Mouse (Mus musculus) adipocyte (in vitro differentiated cells): ENCODE data around the gene Neurog1.

ENCODE experiments used
- DNase-seq: peaks from one replicate; pipeline ENCODE4 v3.0.0-alpha.2; 2016; ENCODE audit warnings: low spot score

The Neurog1 gene

DNA sequence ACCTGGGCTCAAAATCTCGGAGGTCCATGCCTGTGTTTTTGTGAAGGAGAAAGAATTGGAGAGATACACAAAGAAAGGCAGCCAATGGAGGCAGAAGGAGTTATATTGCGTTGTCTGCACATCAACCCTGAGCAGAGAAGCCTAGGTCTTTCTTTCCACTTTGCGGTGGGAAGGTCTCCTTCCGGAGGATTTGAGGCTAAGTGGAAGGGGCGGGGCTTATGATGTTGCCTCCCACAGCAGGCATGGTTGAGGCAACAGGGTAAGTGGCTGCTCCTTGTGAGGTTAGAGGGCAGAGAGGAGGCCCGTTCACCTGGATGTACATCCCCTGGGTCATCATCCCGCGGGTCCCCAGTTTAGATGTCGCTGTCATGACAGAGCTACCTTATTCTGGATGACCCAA is 32.7 kb downstream of the Neurog1 start:
- no peak for DNase-seq

GRCm38 (mm10) chr13:56216090-56216489 is 35.9 kb downstream of the Neurog1 start:
- DNase-seq: no peak

DNA sequence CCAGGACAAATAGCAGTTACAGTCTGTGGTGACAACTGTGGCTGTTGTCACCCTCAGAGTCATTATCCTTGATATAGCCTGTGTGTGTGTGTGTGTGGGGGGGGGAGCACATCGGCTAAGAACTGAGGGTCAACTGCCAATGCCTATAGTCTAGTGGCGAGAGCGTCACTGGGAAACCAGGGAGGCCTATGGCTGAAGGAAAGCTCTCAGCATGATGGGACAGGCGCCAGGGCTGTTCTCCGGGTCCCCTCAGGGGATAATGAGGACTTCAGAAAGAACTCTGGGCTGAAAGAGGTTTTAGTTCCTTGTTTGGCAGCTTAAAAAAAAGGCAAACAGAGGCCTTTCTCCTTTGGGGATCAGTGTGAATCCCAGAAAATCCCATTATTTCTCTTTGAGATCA is 37.3 kb downstream of the Neurog1 start:
- no peak for DNase-seq

GRCm38 (mm10) chr13:56209067-56209411 is 42.9 kb downstream of the Neurog1 start:
- no peak for DNase-seq

DNA sequence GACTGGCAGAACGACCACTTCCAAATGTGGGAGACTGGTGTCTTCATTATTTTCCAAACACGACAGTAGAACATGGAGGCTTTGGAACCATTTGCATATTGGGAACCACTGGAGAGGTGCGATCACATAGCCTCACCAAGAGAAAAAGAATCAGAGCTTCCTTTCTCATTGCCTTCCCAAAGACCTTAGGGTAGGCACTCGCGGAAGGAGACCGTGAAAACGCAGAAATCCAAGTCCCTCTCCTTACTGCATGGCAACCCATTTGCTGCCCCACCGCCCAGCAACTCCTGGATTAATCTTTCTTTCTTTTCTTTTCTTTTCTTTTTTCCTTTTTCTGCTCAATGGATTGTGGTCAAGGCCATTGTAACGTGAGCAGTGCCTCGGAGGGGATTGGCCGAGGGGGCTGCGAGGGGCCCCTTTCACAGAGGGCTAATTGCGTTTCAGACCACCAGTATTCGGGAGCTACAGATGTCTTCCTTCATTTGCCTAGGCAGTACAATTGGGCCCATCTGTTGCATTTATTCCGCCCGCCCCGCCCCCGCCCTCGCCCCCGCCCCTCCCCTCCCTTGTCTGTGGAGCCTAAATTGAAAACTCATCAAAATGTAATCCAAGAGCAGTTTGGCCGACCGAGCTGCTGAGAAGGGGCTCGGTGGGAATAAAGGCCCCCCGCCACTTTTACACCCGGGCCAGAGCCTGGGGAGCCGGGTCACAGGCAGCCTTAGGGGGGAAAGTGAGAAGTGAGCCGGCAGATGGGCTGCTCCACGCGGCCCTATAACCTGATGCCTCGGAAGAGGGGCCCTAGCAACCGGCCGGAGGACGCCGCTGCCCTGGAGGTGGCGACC is 43.5 kb downstream of the Neurog1 start:
- DNase-seq: no peak
